Mouse (Mus musculus): Measurements from ENCODE around the gene Dusp6. TPM values are rescaled to one million over a fixed set of nuclear protein-coding genes. Genes with fewer than 3 reads are reported as not detected.
A peak's percentile ranks its signal among the peaks of the same experiment; 100 is the strongest.

Gene Dusp6
- polyA plus RNA-seq, 1 experiment, result 23.2 TPM

- Histone ChIP-seq H3K4me3 (ENCODE audit: insufficient read depth, low read length) (no peak overlapping the region), H3K4me1 (ENCODE audit: control insufficient read depth, insufficient read depth, low read length) (0 out of 2 replicates have a peak, but pooled peaks cover 4% of the 10 kb centered on the region), H3K27ac (ENCODE audit: insufficient read depth, low read length) (no peak overlapping the region)
- TF ChIP-seq POLR2A (IDR thresholded peaks at IDR 0.05; ENCODE audit: low read depth, low read length) (no peak), CTCF (IDR thresholded peaks at IDR 0.05; ENCODE audit: borderline replicate concordance, insufficient read depth, low read length) (no peak)
These were observed 23.8 kb downstream of the Dusp6 start for GRCm38 (mm10) chr10:99286787-99287186.

GRCm38 (mm10) chr10:99287206-99287605 lies 24.2 kb downstream of the Dusp6 start:
- Histone ChIP-seq H3K4me3 (ENCODE audit: insufficient read depth, low read length) (no peak overlapping the region), H3K4me1 (ENCODE audit: control insufficient read depth, insufficient read depth, low read length) (0 out of 2 replicates have a peak, but pooled peaks cover 4% of the 10 kb centered on the region), H3K27ac (ENCODE audit: insufficient read depth, low read length) (no peak overlapping the region)
- TF ChIP-seq CTCF (IDR thresholded peaks at IDR 0.05; ENCODE audit: borderline replicate concordance, insufficient read depth, low read length) (no peak), POLR2A (IDR thresholded peaks at IDR 0.05; ENCODE audit: low read depth, low read length) (no peak)

- H3K27ac ChIP-seq (ENCODE audit: insufficient read depth, low read length), result 0 out of 2 replicates have a peak overlapping the region, but pooled peaks have one; percentile 10
- 0 out of 2 replicates have a peak, but pooled peaks cover 4% of the 10 kb centered on the region for H3K4me1 ChIP-seq (ENCODE audit: control insufficient read depth, insufficient read depth, low read length)
- no peak for TF ChIP-seq POLR2A (IDR thresholded peaks at IDR 0.05; ENCODE audit: low read depth, low read length)
- TF ChIP-seq CTCF (IDR thresholded peaks at IDR 0.05; ENCODE audit: borderline replicate concordance, insufficient read depth, low read length), result no peak
- H3K4me3 ChIP-seq (ENCODE audit: insufficient read depth, low read length), result no peak overlapping the region
These were observed 26.1 kb downstream of the Dusp6 start for GRCm38 (mm10) chr10:99289176-99289575.

GRCm38 (mm10) chr10:99293111-99293640 lies 30.1 kb downstream of the Dusp6 start:
- Histone ChIP-seq H3K27ac (ENCODE audit: insufficient read depth, low read length) (no peak overlapping the region), H3K4me3 (ENCODE audit: insufficient read depth, low read length) (no peak overlapping the region), H3K4me1 (ENCODE audit: control insufficient read depth, insufficient read depth, low read length) (peaks cover 2% of the 10 kb centered on the region; the same call in 1 of the 2 replicates)
- no peak for TF ChIP-seq CTCF (IDR thresholded peaks at IDR 0.05; ENCODE audit: borderline replicate concordance, insufficient read depth, low read length)
- TF ChIP-seq POLR2A (IDR thresholded peaks at IDR 0.05; ENCODE audit: low read depth, low read length), result no peak

GRCm38 (mm10) chr10:99297721-99298120 lies 34.7 kb downstream of the Dusp6 start:
- Histone ChIP-seq H3K4me3 (ENCODE audit: insufficient read depth, low read length) (no peak overlapping the region), H3K4me1 (ENCODE audit: control insufficient read depth, insufficient read depth, low read length) (peaks cover 2% of the 10 kb centered on the region; the same call in 1 of the 2 replicates), H3K27ac (ENCODE audit: insufficient read depth, low read length) (peak overlapping the region; percentile 39; the same call in 1 of the 2 replicates)
- TF ChIP-seq POLR2A (IDR thresholded peaks at IDR 0.05; ENCODE audit: low read depth, low read length), result no peak
- no peak for TF ChIP-seq CTCF (IDR thresholded peaks at IDR 0.05; ENCODE audit: borderline replicate concordance, insufficient read depth, low read length)

- H3K27ac ChIP-seq (ENCODE audit: insufficient read depth, low read length), result peak overlapping the region; percentile 70
- TF ChIP-seq POLR2A (IDR thresholded peaks at IDR 0.05; ENCODE audit: low read depth, low read length), result no peak
- TF ChIP-seq CTCF (IDR thresholded peaks at IDR 0.05; ENCODE audit: borderline replicate concordance, insufficient read depth, low read length), result no peak
- no peak overlapping the region for H3K4me3 ChIP-seq (ENCODE audit: insufficient read depth, low read length)
These were observed 35.6 kb downstream of the Dusp6 start for GRCm38 (mm10) chr10:99298328-99299295.

GRCm38 (mm10) chr10:99299303-99299702 lies 36.3 kb downstream of the Dusp6 start:
- H3K4me3 ChIP-seq (ENCODE audit: insufficient read depth, low read length), result no peak overlapping the region
- H3K4me1 ChIP-seq (ENCODE audit: control insufficient read depth, insufficient read depth, low read length), result peaks cover 2% of the 10 kb centered on the region; the same call in 1 of the 2 replicates
- TF ChIP-seq CTCF (IDR thresholded peaks at IDR 0.05; ENCODE audit: borderline replicate concordance, insufficient read depth, low read length) (no peak), POLR2A (IDR thresholded peaks at IDR 0.05; ENCODE audit: low read depth, low read length) (no peak)
- H3K27ac ChIP-seq (ENCODE audit: insufficient read depth, low read length), result no peak overlapping the region

More at GRCm38 (mm10) chr10:99298328-99299295, 35.6 kb downstream of the Dusp6 start:
- H3K4me1 ChIP-seq (ENCODE audit: control insufficient read depth, insufficient read depth, low read length), result peaks cover 2% of the 10 kb centered on the region; the same call in 1 of the 2 replicates

- TF ChIP-seq CTCF (IDR thresholded peaks at IDR 0.05; ENCODE audit: borderline replicate concordance, insufficient read depth, low read length) (no peak), POLR2A (IDR thresholded peaks at IDR 0.05; ENCODE audit: low read depth, low read length) (no peak)
- no peak overlapping the region for H3K27ac ChIP-seq (ENCODE audit: insufficient read depth, low read length)
- H3K4me3 ChIP-seq (ENCODE audit: insufficient read depth, low read length), result no peak overlapping the region
- no peaks in the 10 kb centered on the region for H3K4me1 ChIP-seq (ENCODE audit: control insufficient read depth, insufficient read depth, low read length)
These were observed 39.0 kb downstream of the Dusp6 start for GRCm38 (mm10) chr10:99302051-99302450.

- TF ChIP-seq CTCF (IDR thresholded peaks at IDR 0.05; ENCODE audit: borderline replicate concordance, insufficient read depth, low read length), result no peak
- TF ChIP-seq POLR2A (IDR thresholded peaks at IDR 0.05; ENCODE audit: low read depth, low read length), result no peak
- Histone ChIP-seq H3K27ac (ENCODE audit: insufficient read depth, low read length) (peak overlapping the region; percentile 37; the same call in 1 of the 2 replicates), H3K4me1 (ENCODE audit: control insufficient read depth, insufficient read depth, low read length) (no peaks in the 10 kb centered on the region), H3K4me3 (ENCODE audit: insufficient read depth, low read length) (no peak overlapping the region)
These were observed 45.8 kb downstream of the Dusp6 start for GRCm38 (mm10) chr10:99308837-99309236.

Data from embryonic fibroblast, embryonic 13.5 days (primary cell).